Mouse (Mus musculus) thymus, adult 2 months (tissue): ENCODE data around the gene Calcrl.

Experiments
- CTCF ChIP-seq: fragments of 200-500 bp; IDR thresholded peaks from 2 replicates; pipeline ENCODE4 v1.5.1; 2012; ENCODE audit warnings: mild to moderate bottlenecking, control low read depth, low read length, moderate library complexity, borderline replicate concordance; ENCODE audit not compliant: control insufficient read depth, poor library complexity, insufficient read depth; ENCODE audit errors: extremely low read depth
- POLR2A ChIP-seq: fragments of 200-500 bp; IDR thresholded peaks from 2 replicates; pipeline ENCODE4 v1.6.1; 2012; ENCODE audit warnings: mild to moderate bottlenecking, low read length, control low read depth, moderate library complexity; ENCODE audit not compliant: control insufficient read depth, poor library complexity, insufficient read depth; ENCODE audit errors: extremely low read depth

DNA sequence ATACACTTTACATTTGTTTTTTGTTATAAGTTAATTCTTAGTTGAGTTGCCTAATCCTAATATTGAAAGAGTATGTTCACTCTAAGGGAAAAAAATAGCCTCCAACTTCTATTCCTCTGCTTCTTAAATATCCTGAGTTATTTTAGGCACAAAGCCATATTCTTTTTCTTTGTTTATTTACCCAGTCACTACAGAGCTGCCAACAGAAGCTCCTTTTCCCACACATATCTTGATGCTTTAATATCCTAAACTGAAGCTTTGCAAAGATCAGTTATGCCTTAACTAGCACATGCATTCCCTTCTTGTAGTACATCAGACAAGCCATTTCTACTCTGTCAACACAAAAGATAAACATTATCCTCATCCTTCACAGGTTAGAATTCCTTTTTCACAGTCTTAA, 42.7 kb downstream of the Calcrl start:
- TF ChIP-seq CTCF (no peak), POLR2A (no peak)
